Mouse (Mus musculus) ES-Bruce4 (cell line): ENCODE measurements around the gene Astn1.

Experiments used
- CTCF ChIP-seq: IDR thresholded peaks from one replicate; pipeline ENCODE4 v1.8.1; 2011; ENCODE audit warnings: low read depth, low read length
- POLR2A ChIP-seq: IDR thresholded peaks from one replicate; pipeline ENCODE4 v1.8.1; 2011; ENCODE audit warnings: low read length; ENCODE audit not compliant: insufficient read depth

DNA sequence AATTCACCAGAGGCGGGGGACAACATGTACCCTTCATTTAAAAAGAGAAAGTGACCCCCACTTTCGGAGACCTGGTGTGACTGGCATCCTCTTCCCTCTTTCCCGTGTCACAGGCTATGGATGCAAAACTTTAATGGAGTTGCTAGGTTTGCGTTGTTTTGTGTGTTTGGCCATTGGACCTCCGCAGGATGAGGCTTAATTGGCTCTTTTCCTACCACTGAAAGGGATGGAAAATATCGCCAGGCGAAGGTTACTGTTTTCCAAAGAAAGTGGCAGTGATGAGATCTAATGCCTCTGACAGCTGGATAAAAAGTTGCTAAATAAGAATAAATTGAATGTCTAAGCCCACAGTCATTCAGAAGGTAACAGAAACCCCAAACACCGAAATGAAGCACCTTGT is 186.2 kb downstream of the Astn1 start:
- TF ChIP-seq POLR2A (no peak), CTCF (no peak)
